Mouse (Mus musculus) MEL (cell line): ENCODE data around the gene Slc4a10. TPM values are rescaled to one million over a fixed set of nuclear protein-coding genes. Genes with fewer than 3 reads are reported as not detected.

Experiments
- DNase-seq: peaks from one replicate; pipeline ENCODE4 v3.0.0; 2011; ENCODE audit warnings: low read depth, low spot score
- H3K27ac ChIP-seq: 2 replicates; pipeline ENCODE4 v1.5.1; 2012; ENCODE audit warnings: low read depth, mild to moderate bottlenecking, control low read depth, low read length, moderate library complexity; ENCODE audit not compliant: control insufficient read depth
- H3K27me3 ChIP-seq, 2 experiments: fragments of 150-350 bp in 1 of 2; sonication (generic) in 1 of 2; 2 replicates each; pipeline ENCODE4 v1.6.1; 2012; ENCODE audit warnings: low read length in 2 of 2, mild to moderate bottlenecking in 2 of 2, improper control_type of control experiment in 1 of 2, moderate library complexity in 1 of 2; ENCODE audit not compliant: insufficient read depth in 2 of 2, control insufficient read depth in 1 of 2
- H3K36me3 ChIP-seq, 2 experiments: 2 replicates each; pipeline ENCODE4 v1.6.1; 2012 to 2014; ENCODE audit warnings: low read length in 2 of 2, improper control_type of control experiment in 1 of 2, inconsistent platforms in 1 of 2, mild to moderate bottlenecking in 1 of 2; ENCODE audit not compliant: insufficient read depth in 2 of 2, control insufficient read depth in 1 of 2
- H3K4me1 ChIP-seq, 2 experiments: fragments of 150-350 bp in 1 of 2; sonication (generic) in 1 of 2; 2 replicates each; pipeline ENCODE4 v1.6.1; 2012; ENCODE audit warnings: low read length in 2 of 2, improper control_type of control experiment in 1 of 2, mild to moderate bottlenecking in 1 of 2; ENCODE audit not compliant: insufficient read depth in 2 of 2, control insufficient read depth in 1 of 2
- H3K4me3 ChIP-seq, 2 experiments: fragments of 150-350 bp in 1 of 2; sonication (generic) in 1 of 2; 2 replicates each; pipeline ENCODE4 v1.5.1; 2012; ENCODE audit warnings: low read depth in 2 of 2, low read length in 2 of 2, mild to moderate bottlenecking in 2 of 2, moderate library complexity in 2 of 2, control low read depth in 1 of 2, improper control_type of control experiment in 1 of 2; ENCODE audit not compliant: control insufficient read depth in 1 of 2, insufficient read depth in 1 of 2
- H3K79me2 ChIP-seq: 2 replicates; pipeline ENCODE4 v1.6.1; 2012; ENCODE audit warnings: mild to moderate bottlenecking, low read length, moderate library complexity; ENCODE audit not compliant: control insufficient read depth, poor library complexity, insufficient read depth
- H3K9ac ChIP-seq: 2 replicates; pipeline ENCODE4 v1.6.1; 2012; ENCODE audit warnings: low read depth, mild to moderate bottlenecking, control low read depth, low read length, moderate library complexity; ENCODE audit not compliant: control insufficient read depth, poor library complexity, severe bottlenecking
- H3K9me3 ChIP-seq: fragments of 150-350 bp; sonication (generic); replicated peaks from 2 replicates; pipeline ENCODE4 v1.6.1; 2012; ENCODE audit warnings: mild to moderate bottlenecking, low read length, improper control_type of control experiment, moderate library complexity; ENCODE audit not compliant: insufficient read depth
- CHD1 ChIP-seq: IDR thresholded peaks from 2 replicates; pipeline ENCODE4 v1.6.1; 2012; ENCODE audit warnings: low read depth, mild to moderate bottlenecking, inconsistent platforms, low read length, improper control_type of control experiment
- CHD2 ChIP-seq: IDR thresholded peaks from 2 replicates; pipeline ENCODE4 v1.6.1; 2011; ENCODE audit warnings: low read length, improper control_type of control experiment
- E2F4 ChIP-seq: IDR thresholded peaks from 2 replicates; pipeline ENCODE4 v1.6.1; 2011; ENCODE audit warnings: low read depth, low read length, improper control_type of control experiment, borderline replicate concordance
- ELF1 ChIP-seq: IDR thresholded peaks from 2 replicates; pipeline ENCODE4 v1.6.1; 2014; ENCODE audit warnings: low read depth, mild to moderate bottlenecking, inconsistent platforms, low read length, improper control_type of control experiment, moderate library complexity
- EP300 ChIP-seq, 2 experiments: IDR thresholded peaks; 2 replicates each; pipeline ENCODE4 v1.6.1; 2011; ENCODE audit warnings: improper control_type of control experiment in 2 of 2, low read length in 2 of 2, low read depth in 1 of 2, mild to moderate bottlenecking in 1 of 2
- GABPA ChIP-seq: IDR thresholded peaks from 2 replicates; pipeline ENCODE4 v1.6.1; 2012; ENCODE audit warnings: low read depth, mild to moderate bottlenecking, inconsistent platforms, low read length, improper control_type of control experiment, moderate library complexity
- GATA1 ChIP-seq: IDR thresholded peaks from 2 replicates; pipeline ENCODE4 v1.6.1; 2011; ENCODE audit warnings: low read depth, low read length, improper control_type of control experiment
- JUND ChIP-seq: IDR thresholded peaks from 2 replicates; pipeline ENCODE4 v1.6.1; 2011; ENCODE audit warnings: low read depth, mild to moderate bottlenecking, improper control_type of control experiment, low read length
- KAT2A ChIP-seq: conservative IDR thresholded peaks from 2 replicates; pipeline ENCODE4 v1.6.1; 2012; ENCODE audit warnings: low read depth, low read length, improper control_type of control experiment, inconsistent platforms
- MAFK ChIP-seq: IDR thresholded peaks from 2 replicates; pipeline ENCODE4 v1.6.1; 2011; ENCODE audit warnings: low read depth, mild to moderate bottlenecking, low read length, improper control_type of control experiment, borderline replicate concordance
- MAZ ChIP-seq: IDR thresholded peaks from 2 replicates; pipeline ENCODE4 v1.6.1; 2012; ENCODE audit warnings: low read depth, mild to moderate bottlenecking, inconsistent platforms, low read length, improper control_type of control experiment
- NELFE ChIP-seq: IDR thresholded peaks from 2 replicates; pipeline ENCODE4 v1.6.1; 2011; ENCODE audit warnings: low read depth, low read length, improper control_type of control experiment
- POLR2A ChIP-seq, 2 experiments: IDR thresholded peaks; 2 replicates each; pipeline ENCODE4 v1.6.1; 2011 to 2012; ENCODE audit warnings: low read length in 2 of 2, mild to moderate bottlenecking in 2 of 2, control low read depth in 1 of 2, improper control_type of control experiment in 1 of 2, low read depth in 1 of 2, moderate library complexity in 1 of 2; ENCODE audit not compliant: control insufficient read depth in 1 of 2, insufficient read depth in 1 of 2, poor library complexity in 1 of 2
- POLR2AphosphoS2 ChIP-seq: IDR thresholded peaks from 2 replicates; pipeline ENCODE4 v1.6.1; 2011; ENCODE audit warnings: low read length, improper control_type of control experiment
- POLR2AphosphoS5 ChIP-seq: IDR thresholded peaks from 2 replicates; pipeline ENCODE4 v1.6.1; 2012; ENCODE audit warnings: low read depth, borderline replicate concordance, mild to moderate bottlenecking, inconsistent platforms, low read length, moderate library complexity, mixed read lengths
- RCOR1 ChIP-seq: IDR thresholded peaks from 2 replicates; pipeline ENCODE4 v1.6.1; 2012; ENCODE audit warnings: low read depth, mild to moderate bottlenecking, inconsistent platforms, low read length, improper control_type of control experiment
- SIN3A ChIP-seq: IDR thresholded peaks from 2 replicates; pipeline ENCODE4 v1.6.1; 2012; ENCODE audit warnings: low read length, improper control_type of control experiment, inconsistent platforms
- TAL1 ChIP-seq: IDR thresholded peaks from 2 replicates; pipeline ENCODE4 v1.6.1; 2012; ENCODE audit warnings: mild to moderate bottlenecking, inconsistent platforms, low read length, moderate library complexity, mixed read lengths
- TCF12 ChIP-seq: IDR thresholded peaks from 2 replicates; pipeline ENCODE4 v1.6.1; 2014; ENCODE audit warnings: low read depth, mild to moderate bottlenecking, inconsistent platforms, low read length, improper control_type of control experiment, moderate library complexity
- UBTF ChIP-seq: IDR thresholded peaks from 2 replicates; pipeline ENCODE4 v1.6.1; 2012; ENCODE audit warnings: low read depth, mild to moderate bottlenecking, inconsistent platforms, low read length, improper control_type of control experiment, moderate library complexity, borderline replicate concordance; ENCODE audit not compliant: insufficient read depth
- USF1 ChIP-seq: IDR thresholded peaks from 2 replicates; pipeline ENCODE4 v1.6.1; 2014; ENCODE audit warnings: low read depth, mild to moderate bottlenecking, inconsistent platforms, low read length, improper control_type of control experiment, moderate library complexity
- USF2 ChIP-seq, 2 experiments: IDR thresholded peaks; 2 replicates each; pipeline ENCODE4 v1.6.1; 2011 to 2012; ENCODE audit warnings: improper control_type of control experiment in 2 of 2, low read length in 2 of 2, borderline replicate concordance in 1 of 2, inconsistent platforms in 1 of 2, low read depth in 1 of 2, mild to moderate bottlenecking in 1 of 2; ENCODE audit not compliant: insufficient read depth in 1 of 2
- ZMIZ1 ChIP-seq: IDR thresholded peaks from 2 replicates; pipeline ENCODE4 v1.6.1; 2012; ENCODE audit warnings: low read depth, mild to moderate bottlenecking, inconsistent platforms, low read length, improper control_type of control experiment, moderate library complexity
- ZNF384 ChIP-seq: IDR thresholded peaks from 2 replicates; pipeline ENCODE4 v1.6.1; 2012; ENCODE audit warnings: low read depth, mild to moderate bottlenecking, inconsistent platforms, low read length, improper control_type of control experiment
- polyA plus RNA-seq, 2 experiments: library from polyadenylated mRNA; stranded (reverse) in 1 of 2; unstranded in 1 of 2; fragments of >175 nt in 1 of 2; fragments of >200 nt in 1 of 2; gene quantifications; 2 replicates each; pipeline versions ENCODE4 v1.2.1 to v1.2.4; 2012; ENCODE audit warnings: low replicate concordance in 2 of 2, low read depth in 1 of 2; ENCODE audit not compliant: insufficient read length in 2 of 2, insufficient read depth in 1 of 2, missing spikeins in 1 of 2
- total RNA-seq: library from RNA; depleted of rRNA; stranded (reverse); fragments of 300-350 nt; gene quantifications from 2 replicates; pipeline ENCODE4 v1.2.3, GENCODE M21; 2012

Gene Slc4a10
- total and polyA plus RNA-seq, 3 experiments: 0.08 TPM; not detected in 2

DNA sequence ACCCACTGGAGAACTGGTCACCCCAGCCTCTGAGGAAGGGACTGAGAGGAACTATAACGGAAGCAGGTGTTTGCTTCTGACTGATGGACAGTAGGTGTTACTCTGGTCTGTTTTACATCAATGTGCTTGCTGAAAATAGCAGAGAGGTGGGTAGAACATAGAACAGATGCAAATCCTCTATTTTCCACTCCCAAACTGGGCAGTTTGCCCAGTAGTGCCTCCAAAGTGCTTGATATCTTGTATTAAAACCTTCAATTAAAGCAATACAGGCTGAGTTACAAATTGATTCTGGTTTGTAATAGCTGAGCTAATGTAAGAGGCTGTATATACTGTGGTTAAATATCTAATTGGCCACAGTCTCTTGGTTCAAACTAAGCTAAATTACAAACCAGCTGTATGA, 104.6 kb downstream of the Slc4a10 start:
- Histone ChIP-seq H3K9me3 (no peaks in the 10 kb centered on the region), H3K27me3 (no peaks in the 10 kb centered on the region; a peak in 1 of 4 replicates), H3K36me3 (no peaks in the 10 kb centered on the region), H3K4me1 (no peaks in the 10 kb centered on the region), H3K79me2 (no peaks in the 10 kb centered on the region), H3K4me3 (no peak overlapping the region), H3K9ac (no peak overlapping the region), H3K27ac (no peak overlapping the region)
- no peak for TF ChIP-seq RCOR1
- no peak for DNase-seq

DNA sequence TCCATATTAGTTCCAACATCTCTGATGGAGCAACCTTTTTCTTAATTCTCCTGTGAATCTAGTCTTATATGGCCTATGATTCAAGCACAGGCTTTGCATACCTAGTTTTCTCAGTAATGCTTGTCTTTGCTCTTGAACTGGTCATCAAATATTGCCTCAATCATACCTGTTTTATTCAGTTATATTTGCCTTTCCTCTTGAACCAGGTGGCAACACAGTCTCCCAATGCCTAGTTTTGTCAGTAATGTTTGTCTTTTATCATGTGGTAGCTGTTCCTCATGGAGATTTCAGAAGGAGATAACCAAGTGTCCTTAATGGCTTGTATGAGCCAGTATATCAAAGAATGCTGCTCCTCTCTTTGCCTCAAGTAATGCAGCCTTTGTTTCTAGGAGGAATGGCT, 163.8 kb downstream of the Slc4a10 start:
- TF ChIP-seq POLR2AphosphoS2: no peak
- TF ChIP-seq GATA1: no peak
- TF ChIP-seq ZNF384: no peak
- no peak for TF ChIP-seq CHD2
- no peak for TF ChIP-seq ZMIZ1
- no peak for TF ChIP-seq POLR2A (IDR thresholded peaks at IDR 0.05; ENCODE audit: control insufficient read depth in 1 of 2, insufficient read depth in 1 of 2, low read depth in 1 of 2, low read length in 2 of 2, poor library complexity in 1 of 2)
- TF ChIP-seq ELF1: no peak
- no peak for TF ChIP-seq E2F4
- TF ChIP-seq TAL1: no peak
- no peak for TF ChIP-seq NELFE
- TF ChIP-seq SIN3A: no peak
- TF ChIP-seq GABPA: no peak
- no peak for TF ChIP-seq USF1
- TF ChIP-seq MAFK: no peak
- no peak for TF ChIP-seq KAT2A
- TF ChIP-seq CHD1: no peak
- TF ChIP-seq MAZ: no peak
- no peak for TF ChIP-seq JUND
- no peaks in the 10 kb centered on the region for H3K4me1 ChIP-seq
- H3K9me3 ChIP-seq: no peaks in the 10 kb centered on the region
- H3K36me3 ChIP-seq: no peaks in the 10 kb centered on the region
- no peak overlapping the region for H3K9ac ChIP-seq
- no peak overlapping the region for H3K4me3 ChIP-seq
- no peaks in the 10 kb centered on the region for H3K27me3 ChIP-seq
- H3K27ac ChIP-seq: no peak overlapping the region
- H3K79me2 ChIP-seq: no peaks in the 10 kb centered on the region
- DNase-seq: no peak

- no peaks in the 10 kb centered on the region for H3K9me3 ChIP-seq
- H3K27me3 ChIP-seq: no peaks in the 10 kb centered on the region
- H3K36me3 ChIP-seq: no peaks in the 10 kb centered on the region
- no peak for TF ChIP-seq USF2 (IDR thresholded peaks at IDR 0.05; ENCODE audit: borderline replicate concordance in 1 of 2, insufficient read depth in 1 of 2, low read depth in 1 of 2, low read length in 2 of 2)
- TF ChIP-seq POLR2AphosphoS5: no peak
- no peak for TF ChIP-seq ZMIZ1
- no peak for TF ChIP-seq RCOR1
- no peak for TF ChIP-seq EP300 (IDR thresholded peaks at IDR 0.05; ENCODE audit: low read depth in 1 of 2, low read length in 2 of 2)
- no peak for TF ChIP-seq CHD2
- no peak for TF ChIP-seq UBTF
- no peak for TF ChIP-seq TCF12
- TF ChIP-seq POLR2AphosphoS2: no peak
- no peak for DNase-seq
- H3K9ac ChIP-seq: no peak overlapping the region
- no peak overlapping the region for H3K27ac ChIP-seq
- no peaks in the 10 kb centered on the region for H3K79me2 ChIP-seq
- H3K4me1 ChIP-seq: no peaks in the 10 kb centered on the region
- H3K4me3 ChIP-seq: no peak overlapping the region
These were observed 164.8 kb downstream of the Slc4a10 start for GRCm38 (mm10) chr2:62211106-62211505.
